ENCODE assay signal across 9 mouse cellular contexts in genomic region chr2:52036929-52037595, GRCm38 (mm10). TPM values are rescaled to one million over a fixed set of nuclear protein-coding genes. Genes with fewer than 3 reads are reported as not detected.
A peak's percentile ranks its signal among the peaks of the same experiment; 100 is the strongest.
DNase-seq lines count a peak whose midpoint lies in the region; ATAC-seq lines count a peak whose summit lies in the region.
"Had no signal": no experiment of that assay in that cellular context is flagged by ENCODE, and none has a peak within 500 bp of the region (broad histone marks: within the 10 kb centered on the region; RNA-seq: fewer than 3 reads in every experiment).

No protein-coding gene starts in this region.

- intact Hi-C loops in left cerebral cortex, postnatal 25 days (cut with DNase I): no loop called here

- no peaks in the 10 kb centered on the region for H3K4me1 ChIP-seq in heart, embryonic 15.5 days (replicated peaks)
- H3K4me1 ChIP-seq in embryonic facial prominence, embryonic 13.5 days: peaks cover 13% of the 10 kb centered on the region; the same call in 1 of the 2 replicates
- no peaks in the 10 kb centered on the region for H3K4me1 ChIP-seq in intestine, embryonic 15.5 days (replicated peaks)

- no peak overlapping the region for H3K9ac ChIP-seq in heart, embryonic 15.5 days
- H3K9ac ChIP-seq in embryonic facial prominence, embryonic 13.5 days: no peak overlapping the region
- no peak overlapping the region for H3K9ac ChIP-seq in intestine, embryonic 15.5 days
- H3K9ac ChIP-seq: liver, embryonic 14.5 days had no signal

- H3K4me3 ChIP-seq in heart, embryonic 15.5 days: peak overlapping the region; percentile 59; the same call in 1 of the 2 replicates
- H3K4me3 ChIP-seq in embryonic facial prominence, embryonic 13.5 days: peak overlapping the region; percentile 55
- no peak overlapping the region for H3K4me3 ChIP-seq in intestine, embryonic 15.5 days (replicated peaks)

- 0 out of 2 replicates have a peak, but pooled peaks cover 2% of the 10 kb centered on the region for H3K27me3 ChIP-seq in heart, embryonic 15.5 days
- no peaks in the 10 kb centered on the region for H3K27me3 ChIP-seq in embryonic facial prominence, embryonic 13.5 days
- H3K27me3 ChIP-seq in intestine, embryonic 15.5 days (replicated peaks): no peaks in the 10 kb centered on the region

- H3K36me3 ChIP-seq in heart, embryonic 15.5 days: no peaks in the 10 kb centered on the region
- no peaks in the 10 kb centered on the region for H3K36me3 ChIP-seq in embryonic facial prominence, embryonic 13.5 days
- no peaks in the 10 kb centered on the region for H3K36me3 ChIP-seq in intestine, embryonic 15.5 days

- WGBS in heart, embryonic 15.5 days: 49% methylated on average over 10 of the region's 11 CpGs
- WGBS in embryonic facial prominence, embryonic 13.5 days: 29% methylated on average over 11 of the region's 11 CpGs
- 60% methylated on average over 10 of the region's 11 CpGs for WGBS in intestine, embryonic 15.5 days

- no peak for DNase-seq in heart, adult 9 months (ENCODE audit: low spot score in 2 of 2)
- DNase-seq in neural tube, embryonic 10.5 days (ENCODE audit: extremely low spot score, low spot score): peak; percentile 37
- no peak for DNase-seq in left cerebral cortex, postnatal 25 days (ENCODE audit: low spot score in 2 of 2)
- DNase-seq in natural killer cell, adult 2 months (ENCODE audit: low spot score in 2 of 2): no peak

- no peak for ATAC-seq in heart, embryonic 15.5 days (replicated peaks; ENCODE audit: insufficient number of reproducible peaks, insufficient read depth, low FRiP score, low read depth)
- ATAC-seq in embryonic facial prominence, embryonic 13.5 days (ENCODE audit: insufficient number of reproducible peaks, insufficient read depth, low FRiP score, low TSS enrichment, low read depth): no peak
- ATAC-seq in intestine, embryonic 15.5 days: peak; percentile 55; the same call in 1 of the 2 replicates
- no peak for ATAC-seq in CD4-positive, CD25-positive, alpha-beta regulatory T cell, adult 4 months

- no peak overlapping the region for H3K27ac ChIP-seq in heart, embryonic 15.5 days
- peak overlapping the region; percentile 87 for H3K27ac ChIP-seq in embryonic facial prominence, embryonic 13.5 days
- no peak overlapping the region for H3K27ac ChIP-seq in intestine, embryonic 15.5 days
- H3K27ac ChIP-seq: liver, embryonic 14.5 days had no signal

- peak overlapping the region; percentile 80 for H3K4me2 ChIP-seq in heart, embryonic 15.5 days
- peak overlapping the region; percentile 56 for H3K4me2 ChIP-seq in embryonic facial prominence, embryonic 13.5 days
- H3K4me2 ChIP-seq in intestine, embryonic 15.5 days (replicated peaks): peak overlapping the region; percentile 67

- H3K9me3 ChIP-seq in heart, embryonic 15.5 days (replicated peaks): no peaks in the 10 kb centered on the region
- H3K9me3 ChIP-seq in embryonic facial prominence, embryonic 13.5 days: no peaks in the 10 kb centered on the region
- H3K9me3 ChIP-seq in intestine, embryonic 15.5 days: no peaks in the 10 kb centered on the region

RNA-seq across cellular contexts. Expression of gene Tnfaip6, which starts 0.7 kb away (rescaled TPM):
- 3.7 and 4.3 TPM in 2 replicates for polyA plus RNA-seq in heart, embryonic 15.5 days (2015; fragmentation: Nextera tagmentation; extraction: Ambion mirVana)
- polyA plus RNA-seq in embryonic facial prominence, embryonic 13.5 days (2015; fragmentation: Nextera tagmentation; extraction: Ambion mirVana): 78.4 and 82.0 TPM in 2 replicates
- polyA plus RNA-seq in intestine, embryonic 15.5 days (2015; fragmentation: Nextera tagmentation; extraction: Ambion mirVana): 2.5 and 3.6 TPM in 2 replicates
- 1 to 10 TPM; 4.6 to 5.2 TPM for total RNA-seq in left cerebral cortex, postnatal 25 days (2021)
- not detected for polyA plus RNA-seq in CD4-positive, CD25-positive, alpha-beta regulatory T cell, adult 4 months (2017; shearing (Covaris generic))

RNA-seq across cellular contexts. Expression of gene Rif1, which starts 35.6 kb away (rescaled TPM):
- 16.3 and 20.2 TPM in 2 replicates for polyA plus RNA-seq in heart, embryonic 15.5 days (2015; fragmentation: Nextera tagmentation; extraction: Ambion mirVana)
- polyA plus RNA-seq in embryonic facial prominence, embryonic 13.5 days (2015; fragmentation: Nextera tagmentation; extraction: Ambion mirVana): 38.6 and 45.0 TPM in 2 replicates
- 26.9 and 28.7 TPM in 2 replicates for polyA plus RNA-seq in intestine, embryonic 15.5 days (2015; fragmentation: Nextera tagmentation; extraction: Ambion mirVana)
- 10 to 100 TPM; 28.0 to 30.3 TPM for total RNA-seq in left cerebral cortex, postnatal 25 days (2021)
- 10 to 100 TPM; 26.0 to 31.3 TPM for polyA plus RNA-seq in CD4-positive, CD25-positive, alpha-beta regulatory T cell, adult 4 months (2017; shearing (Covaris generic))

Comparison
In these comparisons a context has a peak if more than half of its experiments do, and no peak if none do; other contexts are left out.
1. RNA of gene Tnfaip6, which starts 0.7 kb away (polyA plus RNA-seq): 78.4 to 82.0 TPM in embryonic facial prominence, embryonic 13.5 days; 3.7 to 4.3 TPM in heart, embryonic 15.5 days, 2.5 to 3.6 TPM in intestine, embryonic 15.5 days and not detected in CD4-positive, CD25-positive, alpha-beta regulatory T cell, adult 4 months; every median in the first group is over 10 times any median in the second.
2. Peak in every context shown above with its lines, with median percentiles within 50 percentile points of each other: H3K4me2 ChIP-seq.